Mouse (Mus musculus) spleen, postnatal 4 days (tissue): Measurements from ENCODE around the gene Fads3.

Experiments
- DNase-seq, 2 experiments: peaks; one replicate each; pipeline ENCODE4 v3.0.0; 2022; ENCODE audit warnings: low spot score in 2 of 2

Fads3 gene

GRCm38 (mm10) chr19:10050438-10050837 is 9.1 kb downstream of the Fads3 start:
- DNase-seq = no peak

GRCm38 (mm10) chr19:10052698-10053097 is 11.3 kb downstream of the Fads3 start:
- DNase-seq = no peak

- no peak for DNase-seq
Observed at GRCm38 (mm10) chr19:10053692-10054260, 12.4 kb downstream of the Fads3 start.

- no peak for DNase-seq
Observed at GRCm38 (mm10) chr19:10054361-10055075, 13.1 kb downstream of the Fads3 start.

- no peak for DNase-seq
Observed at GRCm38 (mm10) chr19:10055261-10055660, 13.9 kb downstream of the Fads3 start.

GRCm38 (mm10) chr19:10055783-10056660 is 14.7 kb downstream of the Fads3 start:
- DNase-seq = no peak

GRCm38 (mm10) chr19:10056686-10057085 is 15.3 kb downstream of the Fads3 start:
- DNase-seq = no peak

- DNase-seq = no peak
Observed at GRCm38 (mm10) chr19:10057486-10058351, 16.4 kb downstream of the Fads3 start.

GRCm38 (mm10) chr19:10058352-10058825 is 17.0 kb downstream of the Fads3 start:
- DNase-seq = no peak

- no peak for DNase-seq
Observed at GRCm38 (mm10) chr19:10058876-10059427, 17.6 kb downstream of the Fads3 start.

- peak; percentile 68 to 79 for DNase-seq
Observed at GRCm38 (mm10) chr19:10059911-10060567, 18.7 kb downstream of the Fads3 start.

GRCm38 (mm10) chr19:10060783-10061590 is 19.6 kb downstream of the Fads3 start:
- DNase-seq = no peak

- DNase-seq = no peak
Observed at GRCm38 (mm10) chr19:10061624-10062023, 20.3 kb downstream of the Fads3 start.

- DNase-seq = no peak
Observed at GRCm38 (mm10) chr19:10062292-10062691, 20.9 kb downstream of the Fads3 start.

GRCm38 (mm10) chr19:10062862-10063261 is 21.5 kb downstream of the Fads3 start:
- no peak for DNase-seq

- DNase-seq = peak; percentile 47 to 71
Observed at GRCm38 (mm10) chr19:10064173-10065012, 23.0 kb downstream of the Fads3 start.

- DNase-seq = no peak
Observed at GRCm38 (mm10) chr19:10065465-10066188, 24.3 kb downstream of the Fads3 start.

GRCm38 (mm10) chr19:10066189-10066500 is 24.8 kb downstream of the Fads3 start:
- DNase-seq = no peak
